Mouse (Mus musculus) bone marrow macrophage, adult 2 months (primary cell): Measurements from ENCODE around the gene Gm20388.

Experiments
- CTCF ChIP-seq: IDR thresholded peaks from 2 replicates; pipeline ENCODE4 v1.5.1; 2012; ENCODE audit warnings: low read depth, mild to moderate bottlenecking, low read length, moderate library complexity
- POLR2A ChIP-seq: IDR thresholded peaks from 2 replicates; pipeline ENCODE4 v1.6.1; 2012; ENCODE audit warnings: mild to moderate bottlenecking, low read depth, low read length, borderline replicate concordance

GRCm38 (mm10) chr8:121573275-121573674 is 1662.6 kb downstream of the Gm20388 start:
- TF ChIP-seq POLR2A (no peak), CTCF (no peak)
